Mouse (Mus musculus) limb, embryonic 11.5 days (tissue): Measurements from ENCODE around the gene Msl3. TPM values are rescaled to one million over a fixed set of nuclear protein-coding genes. Genes with fewer than 3 reads are reported as not detected.
"Not testable (repeated sequence)": the region's sequence is repeated elsewhere in the genome, so short reads cannot be mapped to it uniquely, and the experiment has no call there.

ENCODE experiments used
- ATAC-seq: fragments of 200-750 bp; cut with Nextera tagmentation; 2 replicates; pipeline ENCODE4 v1.8.0; 2017; ENCODE audit warnings: low read depth; ENCODE audit not compliant: insufficient number of reproducible peaks, low FRiP score, low TSS enrichment
- DNase-seq: peaks from one replicate; pipeline ENCODE4 v3.0.0-alpha.2; 2015; ENCODE audit warnings: low spot score
- H3K27ac ChIP-seq: fragments of 300-500 bp; sonication (generic); replicated peaks from 2 replicates; pipeline ENCODE4 v1.5.1; 2014; ENCODE audit warnings: low read depth, mild to moderate bottlenecking, low read length
- H3K27me3 ChIP-seq: fragments of 300-500 bp; sonication (generic); 2 replicates; pipeline ENCODE4 v1.6.1; 2014; ENCODE audit warnings: mild to moderate bottlenecking, low read length, mixed read lengths; ENCODE audit not compliant: control insufficient read depth, insufficient read depth
- H3K36me3 ChIP-seq: fragments of 300-500 bp; sonication (generic); 2 replicates; pipeline ENCODE4 v1.6.1; 2014; ENCODE audit warnings: mild to moderate bottlenecking, low read length, moderate library complexity, mixed read lengths; ENCODE audit not compliant: control insufficient read depth, insufficient read depth
- H3K4me1 ChIP-seq: fragments of 300-500 bp; sonication (generic); 2 replicates; pipeline ENCODE4 v1.6.1; 2014; ENCODE audit warnings: low read length, mixed read lengths; ENCODE audit not compliant: control insufficient read depth, insufficient read depth
- H3K4me2 ChIP-seq: fragments of 300-500 bp; sonication (generic); 2 replicates; pipeline ENCODE4 v1.6.1; 2014; ENCODE audit warnings: low read depth, mild to moderate bottlenecking, moderate library complexity; ENCODE audit not compliant: severe bottlenecking
- H3K4me3 ChIP-seq: fragments of 300-500 bp; sonication (generic); 2 replicates; pipeline ENCODE4 v1.5.1; 2014; ENCODE audit warnings: low read depth, low read length
- H3K9ac ChIP-seq: fragments of 300-500 bp; sonication (generic); 2 replicates; pipeline ENCODE4 v1.6.1; 2014; ENCODE audit warnings: mild to moderate bottlenecking, low read length
- H3K9me3 ChIP-seq: fragments of 300-500 bp; sonication (generic); 2 replicates; pipeline ENCODE4 v1.6.1; 2016; ENCODE audit warnings: low read length; ENCODE audit not compliant: control insufficient read depth
- WGBS: fragments of 180-500 bp; shearing (Covaris S2); extraction: QIAGEN DNeasy Blood & Tissue Kit; methylation state at CpG from one replicate; pipeline ENCODE4 v1.1.7; 2014; 5-methylcytosine and 5-hydroxymethylcytosine counted together
- polyA plus RNA-seq: library from polyadenylated mRNA; unstranded; fragments of >200 nt; fragmentation: Nextera tagmentation; extraction: Ambion mirVana; gene quantifications from 2 replicates; pipeline ENCODE4 v1.2.1, GENCODE M21; 2014

Gene Msl3
- 36.5 and 39.2 TPM in 2 replicates for polyA plus RNA-seq

- peak within 1 kb of the TSS; percentile 58 for H3K9ac ChIP-seq
- ATAC-seq: peak; percentile 81
- H3K4me3 ChIP-seq: peak within 1 kb of the TSS; percentile 48
- WGBS: 16% methylated on average over 52 of the region's 88 CpGs
- DNase-seq: peak; percentile 80
- peaks cover 6% of the 10 kb centered on the region; the same call in 1 of the 2 replicates for H3K27me3 ChIP-seq
- no peaks in the 10 kb centered on the region for H3K36me3 ChIP-seq
- H3K4me1 ChIP-seq: no peaks in the 10 kb centered on the region
- H3K9me3 ChIP-seq: no peaks in the 10 kb centered on the region
- H3K4me2 ChIP-seq: peak within 1 kb of the TSS; percentile 72
- H3K27ac ChIP-seq: peak within 1 kb of the TSS; percentile 68
Observed at GRCm38 (mm10) chrX:168673525-168674406, at the start of gene Msl3. Gene Msl3 (minus strand): TSS chrX:168673898.

- H3K27me3 ChIP-seq: 0 out of 2 replicates have a peak, but pooled peaks cover 2% of the 10 kb centered on the region
- H3K9ac ChIP-seq: no peak overlapping the region
- H3K4me2 ChIP-seq: no peak overlapping the region
- H3K36me3 ChIP-seq: no peaks in the 10 kb centered on the region
- 62% methylated on average over 2 of the region's 2 CpGs for WGBS
- DNase-seq: no peak
- no peak overlapping the region for H3K27ac ChIP-seq
- H3K4me3 ChIP-seq: no peak overlapping the region
- ATAC-seq: no peak
- H3K9me3 ChIP-seq: no peaks in the 10 kb centered on the region
- no peaks in the 10 kb centered on the region for H3K4me1 ChIP-seq
Observed at GRCm38 (mm10) chrX:168717969-168718368, 44.3 kb upstream of the Msl3 start.

- Histone ChIP-seq H3K4me1 (no peaks in the 10 kb centered on the region), H3K36me3 (no peaks in the 10 kb centered on the region), H3K4me3 (peak overlapping the region; percentile 48), H3K27ac (no peak overlapping the region), H3K9me3 (no peaks in the 10 kb centered on the region), H3K27me3 (peaks cover 6% of the 10 kb centered on the region; the same call in 1 of the 2 replicates), H3K9ac (peak overlapping the region; percentile 53), H3K4me2 (peak overlapping the region; percentile 72)
- ATAC-seq (no peak; the same call in 1 of the 2 replicates), DNase-seq (no peak)
- 30% methylated on average over 10 of the region's 10 CpGs for WGBS
Observed at GRCm38 (mm10) chrX:168674407-168674962, 787 bp upstream of the Msl3 start.

GRCm38 (mm10) chrX:168672913-168673524 is 679 bp downstream of the Msl3 start:
- H3K36me3 ChIP-seq: no peaks in the 10 kb centered on the region
- DNase-seq (no peak), ATAC-seq (peak; percentile 50)
- H3K27ac ChIP-seq: no peak overlapping the region
- 28% methylated on average over 31 of the region's 31 CpGs for WGBS
- H3K4me1 ChIP-seq: no peaks in the 10 kb centered on the region
- peak overlapping the region; percentile 72 for H3K4me2 ChIP-seq
- no peaks in the 10 kb centered on the region for H3K9me3 ChIP-seq
- H3K27me3 ChIP-seq: peaks cover 6% of the 10 kb centered on the region; the same call in 1 of the 2 replicates
- peak overlapping the region; percentile 58 for H3K9ac ChIP-seq
- peak overlapping the region; percentile 48 for H3K4me3 ChIP-seq

GRCm38 (mm10) chrX:168672425-168672824 is 1.3 kb downstream of the Msl3 start:
- peak; percentile 59 for DNase-seq
- Histone ChIP-seq H3K9ac (peak overlapping the region; percentile 12; the same call in 1 of the 2 replicates), H3K27me3 (peaks cover 6% of the 10 kb centered on the region; the same call in 1 of the 2 replicates), H3K4me2 (peak overlapping the region; percentile 72), H3K36me3 (no peaks in the 10 kb centered on the region), H3K27ac (no peak overlapping the region), H3K9me3 (no peaks in the 10 kb centered on the region), H3K4me1 (no peaks in the 10 kb centered on the region), H3K4me3 (peak overlapping the region; percentile 48)
- WGBS: 23% methylated on average over 9 of the region's 9 CpGs
- ATAC-seq: peak; percentile 67

- ATAC-seq (no peak), DNase-seq (no peak)
- Histone ChIP-seq H3K36me3 (peaks cover 2% of the 10 kb centered on the region; the same call in 1 of the 2 replicates), H3K9me3 (no peaks in the 10 kb centered on the region), H3K27me3 (no peaks in the 10 kb centered on the region), H3K4me2 (no peak overlapping the region), H3K9ac (no peak overlapping the region), H3K27ac (no peak overlapping the region), H3K4me1 (no peaks in the 10 kb centered on the region), H3K4me3 (no peak overlapping the region)
- WGBS: 72% methylated on average over 12 of the region's 12 CpGs
Observed at GRCm38 (mm10) chrX:168663982-168664689, 9.6 kb downstream of the Msl3 start.

GRCm38 (mm10) chrX:168660236-168660635 is 13.5 kb downstream of the Msl3 start:
- no peak overlapping the region for H3K27ac ChIP-seq
- H3K4me3 ChIP-seq: no peak overlapping the region
- no peaks in the 10 kb centered on the region for H3K4me1 ChIP-seq
- 77% methylated on average over 4 of the region's 4 CpGs for WGBS
- H3K36me3 ChIP-seq: peaks cover 4% of the 10 kb centered on the region; the same call in 1 of the 2 replicates
- DNase-seq: no peak
- no peak for ATAC-seq
- no peaks in the 10 kb centered on the region for H3K27me3 ChIP-seq
- H3K4me2 ChIP-seq: no peak overlapping the region
- H3K9me3 ChIP-seq: no peaks in the 10 kb centered on the region
- H3K9ac ChIP-seq: no peak overlapping the region

GRCm38 (mm10) chrX:168659803-168660202 is 13.9 kb downstream of the Msl3 start:
- not testable (repeated sequence) for H3K4me1 ChIP-seq, H3K4me3 ChIP-seq, DNase-seq, H3K27ac ChIP-seq, H3K4me2 ChIP-seq, H3K9ac ChIP-seq, ATAC-seq, H3K36me3 ChIP-seq, H3K27me3 ChIP-seq, H3K9me3 ChIP-seq
- WGBS: 64% methylated on average over 4 of the region's 4 CpGs
